Mouse (Mus musculus) bone marrow macrophage, adult 2 months (primary cell): Measurements from ENCODE around the gene Rae1. TPM values are rescaled to one million over a fixed set of nuclear protein-coding genes. Genes with fewer than 3 reads are reported as not detected.
A peak's percentile ranks its signal among the peaks of the same experiment; 100 is the strongest.

Experiments used
- H3K27ac ChIP-seq: 2 replicates; pipeline ENCODE4 v1.5.1; 2012; ENCODE audit warnings: low read depth, low read length; ENCODE audit not compliant: insufficient read depth
- H3K4me1 ChIP-seq: 2 replicates; pipeline ENCODE4 v1.6.1; 2012; ENCODE audit warnings: low read length; ENCODE audit not compliant: control insufficient read depth, insufficient read depth
- H3K4me3 ChIP-seq: 2 replicates; pipeline ENCODE4 v1.5.1; 2012; ENCODE audit warnings: mild to moderate bottlenecking, low read length, moderate library complexity; ENCODE audit not compliant: insufficient read depth
- CTCF ChIP-seq: IDR thresholded peaks from 2 replicates; pipeline ENCODE4 v1.5.1; 2012; ENCODE audit warnings: low read depth, mild to moderate bottlenecking, low read length, moderate library complexity
- POLR2A ChIP-seq: IDR thresholded peaks from 2 replicates; pipeline ENCODE4 v1.6.1; 2012; ENCODE audit warnings: mild to moderate bottlenecking, low read depth, low read length, borderline replicate concordance
- polyA plus RNA-seq: library from polyadenylated mRNA; stranded (reverse); fragments of >200 nt; gene quantifications from 2 replicates; pipeline ENCODE4 v1.2.4, GENCODE M21; 2012; ENCODE audit not compliant: missing spikeins, insufficient read depth, insufficient read length

Rae1 gene
- polyA plus RNA-seq, 1 experiment, result 28.4 TPM

GRCm38 (mm10) chr2:173018618-173019017 lies 18.7 kb downstream of the Rae1 start:
- Histone ChIP-seq H3K4me1 (peaks cover 19% of the 10 kb centered on the region), H3K27ac (no peak overlapping the region), H3K4me3 (no peak overlapping the region)
- TF ChIP-seq CTCF, result no peak
- TF ChIP-seq POLR2A, result no peak

GRCm38 (mm10) chr2:173019322-173019721 lies 19.4 kb downstream of the Rae1 start:
- peaks cover 24% of the 10 kb centered on the region for H3K4me1 ChIP-seq
- TF ChIP-seq POLR2A (no peak), CTCF (no peak)
- H3K27ac ChIP-seq, result no peak overlapping the region
- peak overlapping the region; percentile 63 for H3K4me3 ChIP-seq

- peaks cover 28% of the 10 kb centered on the region for H3K4me1 ChIP-seq
- no peak overlapping the region for H3K27ac ChIP-seq
- H3K4me3 ChIP-seq, result peak overlapping the region; percentile 63
- TF ChIP-seq POLR2A (no peak), CTCF (no peak)
These were observed 19.9 kb downstream of the Rae1 start for GRCm38 (mm10) chr2:173019790-173020189.

GRCm38 (mm10) chr2:173020430-173020829 lies 20.5 kb downstream of the Rae1 start, which contains the start of gene Rbm38:
Gene Rbm38, plus strand, starts transcription at chr2:173020498.
- no peak within 1 kb of the TSS for H3K27ac ChIP-seq
- H3K4me1 ChIP-seq, result peaks cover 28% of the 10 kb centered on the region
- TF ChIP-seq CTCF (no peak), POLR2A (no peak)
- peak within 1 kb of the TSS; percentile 63 for H3K4me3 ChIP-seq

GRCm38 (mm10) chr2:173021633-173022055 lies 21.7 kb downstream of the Rae1 start:
- TF ChIP-seq POLR2A (peak; percentile 94; the same call in 1 of the 2 replicates), CTCF (no peak)
- Histone ChIP-seq H3K27ac (peak overlapping the region; percentile 37; the same call in 1 of the 2 replicates), H3K4me3 (peak overlapping the region; percentile 90), H3K4me1 (peaks cover 35% of the 10 kb centered on the region)

- Histone ChIP-seq H3K4me3 (peak overlapping the region; percentile 90), H3K27ac (peak overlapping the region; percentile 37), H3K4me1 (peaks cover 36% of the 10 kb centered on the region)
- no peak for TF ChIP-seq POLR2A
- TF ChIP-seq CTCF, result no peak
These were observed 22.3 kb downstream of the Rae1 start for GRCm38 (mm10) chr2:173022056-173022681.

- TF ChIP-seq CTCF (no peak), POLR2A (no peak)
- Histone ChIP-seq H3K27ac (no peak overlapping the region), H3K4me3 (peak overlapping the region; percentile 90), H3K4me1 (peaks cover 36% of the 10 kb centered on the region)
These were observed 22.9 kb downstream of the Rae1 start for GRCm38 (mm10) chr2:173022813-173023212.

GRCm38 (mm10) chr2:173023371-173023851 lies 23.5 kb downstream of the Rae1 start:
- TF ChIP-seq POLR2A (no peak), CTCF (no peak)
- H3K4me1 ChIP-seq, result peaks cover 36% of the 10 kb centered on the region
- peak overlapping the region; percentile 90 for H3K4me3 ChIP-seq
- H3K27ac ChIP-seq, result no peak overlapping the region

GRCm38 (mm10) chr2:173023966-173024365 lies 24.0 kb downstream of the Rae1 start:
- Histone ChIP-seq H3K27ac (no peak overlapping the region), H3K4me3 (no peak overlapping the region; the same call in 1 of the 2 replicates), H3K4me1 (peaks cover 31% of the 10 kb centered on the region)
- TF ChIP-seq CTCF (no peak), POLR2A (no peak)

GRCm38 (mm10) chr2:173024392-173024791 lies 24.5 kb downstream of the Rae1 start:
- Histone ChIP-seq H3K4me3 (no peak overlapping the region), H3K4me1 (peaks cover 27% of the 10 kb centered on the region), H3K27ac (no peak overlapping the region)
- TF ChIP-seq CTCF, result no peak
- TF ChIP-seq POLR2A, result no peak

- no peak for TF ChIP-seq CTCF
- no peak for TF ChIP-seq POLR2A
- H3K27ac ChIP-seq, result no peak overlapping the region
These were observed 25.0 kb downstream of the Rae1 start for GRCm38 (mm10) chr2:173024938-173025337.

GRCm38 (mm10) chr2:173026286-173026685 lies 26.4 kb downstream of the Rae1 start:
- TF ChIP-seq CTCF (no peak), POLR2A (no peak)
- Histone ChIP-seq H3K27ac (no peak overlapping the region), H3K4me1 (peaks cover 23% of the 10 kb centered on the region), H3K4me3 (no peak overlapping the region)

More at GRCm38 (mm10) chr2:173024938-173025337, 25.0 kb downstream of the Rae1 start:
- no peak overlapping the region for H3K4me3 ChIP-seq
- peaks cover 25% of the 10 kb centered on the region for H3K4me1 ChIP-seq
